Mouse (Mus musculus) bone marrow macrophage, adult 2 months (primary cell): ENCODE measurements at regions not wholly inside any gene's neighbourhood (a gene's known extent, or its start where the extent isn't known, plus 50 kb on each side); places are given as distances from the start of the nearest gene placed in this dataset.

Experiments used
- CTCF ChIP-seq: IDR thresholded peaks from 2 replicates; pipeline ENCODE4 v1.5.1; 2012; ENCODE audit warnings: low read depth, mild to moderate bottlenecking, low read length, moderate library complexity
- POLR2A ChIP-seq: IDR thresholded peaks from 2 replicates; pipeline ENCODE4 v1.6.1; 2012; ENCODE audit warnings: mild to moderate bottlenecking, low read depth, low read length, borderline replicate concordance

GRCm38 (mm10) chr2:53502275-53502667 lies 310.7 kb downstream of the Arl6ip6 start:
- no peak for TF ChIP-seq CTCF
- TF ChIP-seq POLR2A = no peak
